Mouse (Mus musculus) R1 (cell line): ENCODE data around the gene Rabep2.
"Not testable (repeated sequence)": the region's sequence is repeated elsewhere in the genome, so short reads cannot be mapped to it uniquely, and the experiment has no call there.

Experiments used
- DNase-seq: peaks from one replicate; pipeline ENCODE4 v3.0.0-alpha.2; 2018; ENCODE audit warnings: low read depth, low spot score

The Rabep2 gene

GRCm38 (mm10) chr7:126464836-126465235, 36.3 kb downstream of the Rabep2 start:
- DNase-seq, result no peak

DNA sequence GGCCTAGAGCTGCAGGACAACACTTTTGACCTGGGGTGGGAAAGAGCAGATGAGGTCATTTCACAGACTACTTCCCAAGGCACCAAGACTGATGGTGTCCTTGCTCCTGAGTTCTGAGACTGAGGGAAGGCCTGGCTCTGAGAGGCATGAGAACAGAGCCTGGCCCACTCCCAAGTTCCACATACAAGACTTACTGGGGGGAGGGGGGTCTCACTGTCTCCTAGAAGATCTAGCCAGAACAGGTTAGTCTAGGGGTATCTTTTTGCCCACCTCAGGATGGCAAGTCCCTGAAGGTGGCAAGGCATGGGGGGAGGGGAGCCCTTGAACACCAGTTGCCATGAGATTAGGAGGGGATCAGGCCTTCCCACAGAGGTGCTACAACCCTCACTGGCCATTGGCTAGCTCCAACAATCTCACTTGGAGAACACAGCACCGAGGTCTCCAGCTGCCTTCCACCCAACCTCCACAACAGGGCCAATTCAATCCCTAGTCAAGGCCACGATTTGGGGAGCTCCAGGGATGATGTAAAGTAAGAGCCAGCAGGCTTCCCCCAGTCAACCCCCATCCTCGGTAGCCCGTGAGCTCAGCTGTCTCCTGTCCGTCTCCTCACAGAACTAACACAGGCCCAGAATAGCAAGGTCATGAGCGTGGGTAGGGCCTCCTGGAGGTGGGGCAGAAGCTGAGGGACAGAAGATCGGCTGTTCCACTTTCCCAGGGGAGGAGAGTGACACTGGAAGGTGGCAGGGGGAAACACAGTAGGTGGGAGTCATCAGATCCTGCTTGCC, 36.9 kb downstream of the Rabep2 start:
- DNase-seq, result no peak

- DNase-seq, result no peak
Observed at GRCm38 (mm10) chr7:126466116-126466515, 37.6 kb downstream of the Rabep2 start.

- no peak for DNase-seq
Observed at GRCm38 (mm10) chr7:126466707-126467106, 38.1 kb downstream of the Rabep2 start.

- DNase-seq, result peak; percentile 72
Observed at GRCm38 (mm10) chr7:126467271-126467670, 38.7 kb downstream of the Rabep2 start.

GRCm38 (mm10) chr7:126467834-126468627, 39.5 kb downstream of the Rabep2 start:
- DNase-seq, result no peak

GRCm38 (mm10) chr7:126470077-126470476, 41.5 kb downstream of the Rabep2 start:
- DNase-seq, result no peak

DNA sequence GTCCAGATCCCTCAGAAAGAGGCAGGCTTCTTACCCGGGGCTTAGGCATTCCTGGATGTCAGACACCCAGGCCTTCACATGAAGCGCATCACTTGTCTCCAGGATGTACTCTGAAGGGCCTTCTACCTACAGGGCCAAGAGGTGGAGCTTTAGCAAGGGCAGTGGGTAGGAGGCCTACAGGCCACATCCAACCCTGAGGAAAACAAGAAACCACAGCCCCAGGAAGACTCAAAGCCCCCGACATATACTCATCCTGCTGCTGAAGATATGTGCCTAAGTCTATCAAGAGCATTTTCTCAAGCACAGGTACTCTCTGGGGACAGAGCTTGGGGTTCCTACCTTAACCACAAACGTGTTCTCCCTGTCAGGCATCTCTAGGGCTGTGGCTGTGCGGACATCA, 42.8 kb downstream of the Rabep2 start:
- no peak for DNase-seq

- no peak for DNase-seq
Observed at GRCm38 (mm10) chr7:126471853-126472252, 43.3 kb downstream of the Rabep2 start.

DNA sequence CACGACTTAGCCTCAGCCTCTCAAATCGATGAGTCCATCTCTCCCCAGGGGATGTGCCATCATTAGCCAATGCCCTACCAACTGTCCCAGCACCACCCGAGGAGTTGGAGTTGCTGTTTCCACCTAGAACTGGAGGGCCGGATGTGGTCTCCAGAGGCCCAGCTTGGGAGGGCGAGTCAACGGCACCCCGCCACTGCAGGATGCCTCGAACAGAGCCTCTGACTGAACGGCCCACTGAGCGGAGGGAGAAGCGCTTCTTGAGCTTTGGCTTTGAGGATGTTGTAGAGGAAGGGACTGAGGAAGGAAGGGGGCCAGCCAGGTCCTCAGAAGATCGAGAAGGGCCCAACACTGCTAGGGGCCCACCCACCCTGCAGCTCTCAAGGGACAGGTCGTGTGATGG, 43.7 kb downstream of the Rabep2 start:
- DNase-seq, result no peak

- no peak for DNase-seq
Observed at GRCm38 (mm10) chr7:126472713-126473112, 44.2 kb downstream of the Rabep2 start.

GRCm38 (mm10) chr7:126473470-126474086, 45.0 kb downstream of the Rabep2 start:
- DNase-seq, result no peak

- DNase-seq, result no peak
Observed at GRCm38 (mm10) chr7:126474486-126474955, 46.0 kb downstream of the Rabep2 start.

GRCm38 (mm10) chr7:126474993-126475581, 46.5 kb downstream of the Rabep2 start, which contains the start of gene Sh2b1:
TSS of gene Sh2b1 (minus strand) at chr7:126475424.
- peak; percentile 96 for DNase-seq

DNA sequence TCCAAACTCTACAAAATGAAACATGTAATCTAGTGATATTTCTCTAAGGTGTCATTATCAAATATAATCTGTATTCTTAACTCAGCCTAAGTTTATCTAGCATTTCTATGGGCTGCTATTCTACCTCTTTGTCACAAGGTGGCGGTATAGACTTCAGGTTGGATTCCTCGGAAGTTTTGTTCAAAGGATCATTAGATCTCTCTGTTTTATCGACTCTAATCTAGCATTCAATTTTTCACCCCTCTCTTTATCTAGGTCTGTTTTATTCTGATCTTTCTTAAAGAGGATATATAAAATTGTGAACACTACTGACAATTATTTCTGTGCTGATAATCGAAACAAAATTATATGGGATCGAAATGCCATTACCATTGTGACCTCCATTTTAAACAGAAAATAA, 53.1 kb downstream of the Rabep2 start:
- DNase-seq, result peak; percentile 45

GRCm38 (mm10) chr7:126482392-126482871, 53.9 kb downstream of the Rabep2 start:
- peak; percentile 96 for DNase-seq

GRCm38 (mm10) chr7:126487052-126487483, 58.5 kb downstream of the Rabep2 start, which contains the start of gene Tufm:
TSS of gene Tufm (plus strand) at chr7:126487361.
- peak; percentile 98 for DNase-seq

- not testable (repeated sequence) for DNase-seq
Observed at GRCm38 (mm10) chr7:126487617-126488385, 59.2 kb downstream of the Rabep2 start.

- no peak for DNase-seq
Observed at GRCm38 (mm10) chr7:126491005-126491404, 62.4 kb downstream of the Rabep2 start.

- no peak for DNase-seq
Observed at GRCm38 (mm10) chr7:126491973-126492372, 63.4 kb downstream of the Rabep2 start.

DNA sequence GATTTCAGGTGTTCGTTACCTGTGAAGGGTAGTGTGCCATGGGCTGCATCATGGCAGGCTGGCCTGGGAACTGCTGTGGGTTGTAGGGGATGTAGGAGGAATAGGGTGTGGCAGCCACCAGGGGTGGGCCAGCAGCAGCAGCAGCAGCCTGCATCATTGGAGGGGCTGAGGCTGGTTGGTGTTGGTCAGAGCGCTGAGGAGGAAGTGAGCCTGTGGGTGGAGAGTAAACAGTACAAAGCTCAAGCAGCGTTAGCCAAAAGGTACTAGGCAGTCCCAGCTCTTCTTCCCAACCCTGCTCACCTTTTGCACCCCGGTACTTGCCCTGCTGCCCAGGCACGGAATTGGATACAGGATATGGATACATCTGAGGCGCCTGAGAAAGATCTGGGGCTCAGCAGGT, 65.6 kb downstream of the Rabep2 start:
- no peak for DNase-seq
